Mouse (Mus musculus): ENCODE results near the gene Ipo11. TPM values are rescaled to one million over a fixed set of nuclear protein-coding genes. Genes with fewer than 3 reads are reported as not detected.

Gene Ipo11
- polyA plus RNA-seq, 1 experiment: 19.2 TPM

DNA sequence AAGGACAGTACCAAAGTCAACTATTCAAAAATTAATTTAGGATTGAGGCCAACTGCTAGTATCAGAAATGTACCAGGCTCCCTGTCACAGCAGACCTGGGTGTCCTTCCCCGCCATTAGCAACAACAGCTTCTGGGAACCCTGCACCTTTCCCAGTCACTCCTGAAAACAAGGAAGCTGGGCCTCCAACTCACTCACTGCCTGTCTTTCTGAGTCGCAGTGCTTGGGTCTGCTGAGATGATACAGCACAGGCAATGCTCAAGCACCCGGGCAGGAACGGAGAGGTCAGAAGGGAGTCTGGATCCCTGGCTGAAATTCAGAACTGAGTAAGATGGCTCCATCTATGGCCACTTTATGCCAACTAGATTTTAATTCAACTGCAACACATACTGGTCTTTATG is 123.2 kb downstream of the Ipo11 start:
- H3K4me3 ChIP-seq (ENCODE audit: insufficient read depth, low read depth, low read length): 0 out of 2 replicates have a peak overlapping the region, but pooled peaks have one; percentile 15
- peak overlapping the region; percentile 73 for H3K27ac ChIP-seq (replicated peaks; ENCODE audit: low read depth, low read length)
- H3K4me1 ChIP-seq (ENCODE audit: control insufficient read depth, insufficient read depth, insufficient read length, low read length): peaks cover 7% of the 10 kb centered on the region; the same call in 1 of the 2 replicates

DNA sequence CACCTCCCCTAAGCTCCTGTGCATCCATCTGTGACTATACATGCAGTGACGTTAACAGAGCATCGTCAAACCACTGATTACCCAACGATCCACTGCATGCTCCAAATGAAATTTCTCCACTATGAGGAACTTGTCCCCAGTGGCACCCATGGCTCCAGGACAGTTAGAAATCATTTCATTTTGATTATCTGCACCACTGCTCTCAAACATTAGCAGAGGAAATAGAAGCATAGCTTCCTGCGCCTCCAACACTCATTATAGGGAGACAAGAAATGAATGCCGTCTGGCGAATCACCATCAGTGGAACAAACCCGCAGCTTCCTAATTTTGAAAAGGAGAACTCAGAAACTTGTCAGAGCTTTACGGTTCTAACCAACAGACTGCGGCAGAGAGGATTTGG is 123.7 kb downstream of the Ipo11 start:
- H3K4me1 ChIP-seq (ENCODE audit: control insufficient read depth, insufficient read depth, insufficient read length, low read length): peaks cover 7% of the 10 kb centered on the region; the same call in 1 of the 2 replicates
- peak overlapping the region; percentile 40; the same call in 1 of the 2 replicates for H3K27ac ChIP-seq (replicated peaks; ENCODE audit: low read depth, low read length)
- no peak overlapping the region for H3K4me3 ChIP-seq (ENCODE audit: insufficient read depth, low read depth, low read length)

DNA sequence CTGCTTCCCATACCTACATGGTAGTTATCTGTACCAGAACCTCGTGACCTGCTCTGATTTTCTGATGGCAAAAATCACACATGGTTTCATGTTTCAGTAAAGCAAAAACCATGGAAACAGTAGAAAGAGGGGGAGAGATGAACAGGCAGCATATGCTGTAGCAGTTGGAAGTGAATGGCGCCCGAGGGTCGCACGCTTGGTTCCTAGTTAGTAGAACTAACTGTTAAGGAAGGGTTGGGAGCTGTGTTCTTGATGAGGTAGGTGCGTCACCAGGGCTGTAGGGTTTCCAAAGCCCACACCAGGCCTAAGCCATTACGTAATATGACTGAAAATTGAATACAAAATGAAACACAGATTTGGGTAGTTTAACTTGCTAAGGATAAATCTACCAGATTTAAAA is 126.6 kb downstream of the Ipo11 start:
- Histone ChIP-seq H3K27ac (replicated peaks; ENCODE audit: low read depth, low read length) (no peak overlapping the region), H3K4me1 (ENCODE audit: control insufficient read depth, insufficient read depth, insufficient read length, low read length) (no peaks in the 10 kb centered on the region), H3K4me3 (ENCODE audit: insufficient read depth, low read depth, low read length) (no peak overlapping the region)

DNA sequence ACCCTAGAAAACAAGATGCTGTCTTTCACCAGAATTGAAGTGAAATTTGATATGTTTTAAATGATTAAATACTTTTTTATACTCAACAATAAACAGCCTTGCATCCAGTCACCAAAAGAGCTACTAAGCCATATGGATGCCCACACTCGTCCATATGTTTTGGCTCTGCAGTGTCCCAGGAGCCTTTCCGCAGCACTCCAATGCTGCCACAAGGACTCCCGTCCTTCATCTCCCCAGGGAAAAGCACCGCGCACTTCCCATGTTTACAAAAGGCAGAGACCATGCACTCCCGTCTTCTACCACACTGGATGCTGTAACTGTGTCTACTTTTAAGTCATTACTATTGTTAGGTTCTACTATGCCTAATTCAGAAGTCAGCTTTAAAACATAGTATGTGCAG is 127.9 kb downstream of the Ipo11 start:
- no peak overlapping the region for H3K4me3 ChIP-seq (ENCODE audit: insufficient read depth, low read depth, low read length)
- H3K4me1 ChIP-seq (ENCODE audit: control insufficient read depth, insufficient read depth, insufficient read length, low read length): no peaks in the 10 kb centered on the region
- H3K27ac ChIP-seq (replicated peaks; ENCODE audit: low read depth, low read length): no peak overlapping the region

DNA sequence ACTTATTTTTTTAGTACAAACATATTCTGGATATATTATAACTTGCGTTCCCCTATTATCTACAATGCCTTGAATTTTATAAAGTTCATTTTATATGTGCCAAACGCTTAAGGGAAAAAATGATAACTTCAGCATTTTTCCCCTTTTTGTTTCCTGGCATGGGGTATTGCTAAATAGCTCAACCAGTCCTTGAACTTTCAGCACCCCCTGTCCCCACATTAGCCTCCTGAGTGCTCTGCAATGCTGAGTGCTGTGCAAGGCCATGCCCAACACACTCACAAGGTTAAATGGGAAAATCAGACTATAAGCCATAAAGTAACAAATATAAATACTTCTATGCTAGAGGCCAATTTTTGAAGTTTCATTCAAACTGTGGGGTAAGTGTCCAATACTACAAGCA is 128.4 kb downstream of the Ipo11 start:
- no peaks in the 10 kb centered on the region for H3K4me1 ChIP-seq (ENCODE audit: control insufficient read depth, insufficient read depth, insufficient read length, low read length)
- no peak overlapping the region for H3K27ac ChIP-seq (replicated peaks; ENCODE audit: low read depth, low read length)
- H3K4me3 ChIP-seq (ENCODE audit: insufficient read depth, low read depth, low read length): no peak overlapping the region

DNA sequence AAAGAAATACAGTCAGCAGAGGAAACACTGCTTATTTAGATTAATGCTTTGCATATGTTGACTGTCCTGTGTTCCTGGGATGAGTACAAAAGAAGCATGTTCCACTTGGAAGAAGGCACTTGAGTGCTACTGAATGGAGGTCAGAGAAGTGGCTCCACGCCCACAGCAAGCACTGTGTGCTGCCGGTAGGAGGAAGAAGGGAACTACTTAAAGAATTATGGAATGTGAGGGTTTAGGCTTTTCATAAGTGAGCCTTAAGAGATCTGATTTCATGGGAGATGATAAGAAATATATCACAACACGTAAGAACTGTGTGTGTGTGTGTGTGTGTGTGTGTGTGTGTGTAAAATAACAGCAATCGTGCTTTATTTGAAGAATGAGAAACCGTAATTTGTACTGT is 129.5 kb downstream of the Ipo11 start:
- no peak overlapping the region for H3K4me3 ChIP-seq (ENCODE audit: insufficient read depth, low read depth, low read length)
- no peaks in the 10 kb centered on the region for H3K4me1 ChIP-seq (ENCODE audit: control insufficient read depth, insufficient read depth, insufficient read length, low read length)
- no peak overlapping the region for H3K27ac ChIP-seq (replicated peaks; ENCODE audit: low read depth, low read length)

DNA sequence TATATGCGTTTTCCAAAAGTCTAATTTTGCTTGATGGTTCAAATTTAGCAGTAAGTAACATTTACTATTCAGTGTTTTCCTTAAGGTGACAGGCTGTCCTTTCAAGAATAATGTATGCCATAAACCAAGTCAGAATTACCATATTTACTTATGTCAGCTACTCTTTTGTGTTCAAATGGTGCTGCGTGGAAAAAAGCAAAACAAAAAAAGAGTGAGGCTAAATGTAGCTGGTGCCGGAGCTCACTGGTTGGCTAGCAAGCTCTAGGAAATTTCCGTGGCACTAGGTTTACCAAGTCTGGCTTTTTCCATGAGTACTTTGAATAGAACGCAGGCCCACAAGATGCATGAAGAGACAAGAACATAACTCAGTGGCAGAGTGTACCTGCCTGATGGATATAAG is 131.6 kb downstream of the Ipo11 start:
- no peaks in the 10 kb centered on the region for H3K4me1 ChIP-seq (ENCODE audit: control insufficient read depth, insufficient read depth, insufficient read length, low read length)
- H3K4me3 ChIP-seq (ENCODE audit: insufficient read depth, low read depth, low read length): no peak overlapping the region
- no peak overlapping the region for H3K27ac ChIP-seq (replicated peaks; ENCODE audit: low read depth, low read length)

DNA sequence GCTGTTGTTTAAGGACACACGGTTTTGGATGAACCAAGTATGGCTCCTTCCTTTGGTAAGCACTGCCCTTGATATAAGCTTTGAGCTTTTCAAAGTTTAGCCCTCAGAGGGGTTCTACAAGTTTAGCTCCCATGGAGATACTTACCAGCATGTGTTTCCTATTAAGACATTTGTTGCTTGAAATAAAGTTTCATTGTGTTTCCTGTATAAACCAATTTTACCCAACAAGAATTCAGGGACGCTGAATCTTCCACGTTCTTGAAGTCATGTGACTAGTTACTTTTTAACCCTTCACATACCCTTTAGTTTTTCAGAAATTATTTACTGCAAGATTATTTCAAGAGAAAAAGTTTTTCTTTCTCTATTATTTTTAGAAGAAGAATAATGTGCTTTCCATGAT is 138.7 kb downstream of the Ipo11 start:
- H3K4me1 ChIP-seq (ENCODE audit: control insufficient read depth, insufficient read depth, insufficient read length, low read length): no peaks in the 10 kb centered on the region
- H3K4me3 ChIP-seq (ENCODE audit: insufficient read depth, low read depth, low read length): no peak overlapping the region

DNA sequence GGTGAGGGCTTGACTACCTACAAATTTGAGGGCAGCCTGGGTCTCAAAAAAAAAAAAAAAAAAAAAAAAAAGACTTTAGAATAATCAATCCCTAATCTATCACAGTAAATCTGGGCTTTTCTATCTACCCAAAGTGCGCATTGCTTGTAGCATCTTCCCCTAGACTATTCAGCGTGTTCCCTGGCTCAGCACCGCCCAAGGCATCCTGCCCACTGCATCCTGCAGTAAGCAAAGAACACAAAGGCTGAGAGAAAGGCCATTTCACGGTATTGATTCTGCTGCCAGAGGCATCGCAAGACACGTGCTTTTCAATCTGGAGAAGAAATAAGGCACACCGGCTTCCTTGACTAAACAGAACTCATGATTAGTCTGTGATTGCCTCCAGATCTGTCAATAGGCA is 147.9 kb downstream of the Ipo11 start:
- Histone ChIP-seq H3K27ac (replicated peaks; ENCODE audit: low read depth, low read length) (no peak overlapping the region), H3K4me3 (ENCODE audit: insufficient read depth, low read depth, low read length) (no peak overlapping the region), H3K4me1 (ENCODE audit: control insufficient read depth, insufficient read depth, insufficient read length, low read length) (no peaks in the 10 kb centered on the region)

More for the DNA sequence above, 138.7 kb downstream of the Ipo11 start:
- no peak overlapping the region for H3K27ac ChIP-seq (replicated peaks; ENCODE audit: low read depth, low read length)

DNA sequence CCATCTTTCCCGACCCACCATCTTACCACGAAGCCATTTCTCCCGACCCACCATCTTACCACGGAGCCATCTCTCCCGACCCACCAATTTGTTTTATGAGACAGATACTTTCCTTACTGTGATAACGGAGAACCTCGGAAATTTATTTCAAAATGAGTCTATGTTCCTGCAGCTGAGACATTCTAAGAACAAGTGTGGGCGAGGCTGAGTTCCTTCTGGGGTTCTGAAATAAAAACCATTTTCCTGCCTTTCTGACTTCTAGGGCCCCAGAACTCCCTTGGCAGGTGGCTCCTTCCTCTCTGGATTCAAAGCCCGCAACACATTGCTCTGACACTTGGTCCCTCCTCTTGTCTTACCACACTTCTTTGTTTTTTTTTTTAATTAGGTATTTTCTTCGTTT is 168.0 kb downstream of the Ipo11 start:
- no peaks in the 10 kb centered on the region; the same call in 1 of the 2 replicates for H3K4me1 ChIP-seq (ENCODE audit: control insufficient read depth, insufficient read depth, insufficient read length, low read length)
- H3K27ac ChIP-seq (replicated peaks; ENCODE audit: low read depth, low read length): no peak overlapping the region
- no peak overlapping the region for H3K4me3 ChIP-seq (ENCODE audit: insufficient read depth, low read depth, low read length)

DNA sequence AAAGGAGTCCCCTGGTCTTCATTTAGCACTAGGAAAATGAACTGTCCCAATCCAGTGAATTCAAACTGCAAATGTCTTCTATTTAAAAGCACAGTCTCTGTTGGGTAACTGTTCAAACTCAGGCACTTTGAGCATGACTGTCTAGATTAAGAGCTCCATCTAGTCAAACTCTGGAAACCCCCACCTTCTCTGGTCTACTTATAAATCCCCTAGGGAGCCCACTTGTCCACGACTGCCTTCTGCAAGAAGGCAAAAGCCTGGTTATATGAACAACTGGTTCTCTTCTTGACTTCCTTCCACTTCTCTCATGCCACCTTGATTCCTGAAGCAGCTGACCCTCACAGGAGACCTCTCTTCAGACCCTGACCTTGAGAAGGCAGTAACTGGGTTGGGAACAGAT is 174.1 kb downstream of the Ipo11 start:
- Histone ChIP-seq H3K4me1 (ENCODE audit: control insufficient read depth, insufficient read depth, insufficient read length, low read length) (peaks cover 20% of the 10 kb centered on the region), H3K4me3 (ENCODE audit: insufficient read depth, low read depth, low read length) (no peak overlapping the region), H3K27ac (replicated peaks; ENCODE audit: low read depth, low read length) (no peak overlapping the region)

DNA sequence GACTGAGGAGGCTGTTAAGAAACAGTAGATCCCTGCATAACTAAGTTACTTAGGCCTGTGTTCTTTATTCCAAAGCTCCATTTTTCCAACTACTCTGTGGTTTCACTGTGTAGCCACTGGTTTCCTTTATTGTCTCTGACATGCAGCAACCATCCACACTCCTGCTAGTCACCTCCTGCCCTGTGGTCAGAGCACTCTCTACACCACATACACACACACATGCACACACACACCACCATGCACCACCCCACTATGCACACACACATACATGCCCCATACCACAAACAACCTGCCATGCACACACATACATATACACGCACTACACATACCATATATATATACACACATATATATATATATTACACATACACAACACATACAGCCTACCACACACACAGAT is 175.1 kb downstream of the Ipo11 start:
- no peak overlapping the region for H3K27ac ChIP-seq (replicated peaks; ENCODE audit: low read depth, low read length)
- no peak overlapping the region for H3K4me3 ChIP-seq (ENCODE audit: insufficient read depth, low read depth, low read length)
- H3K4me1 ChIP-seq (ENCODE audit: control insufficient read depth, insufficient read depth, insufficient read length, low read length): peaks cover 20% of the 10 kb centered on the region

DNA sequence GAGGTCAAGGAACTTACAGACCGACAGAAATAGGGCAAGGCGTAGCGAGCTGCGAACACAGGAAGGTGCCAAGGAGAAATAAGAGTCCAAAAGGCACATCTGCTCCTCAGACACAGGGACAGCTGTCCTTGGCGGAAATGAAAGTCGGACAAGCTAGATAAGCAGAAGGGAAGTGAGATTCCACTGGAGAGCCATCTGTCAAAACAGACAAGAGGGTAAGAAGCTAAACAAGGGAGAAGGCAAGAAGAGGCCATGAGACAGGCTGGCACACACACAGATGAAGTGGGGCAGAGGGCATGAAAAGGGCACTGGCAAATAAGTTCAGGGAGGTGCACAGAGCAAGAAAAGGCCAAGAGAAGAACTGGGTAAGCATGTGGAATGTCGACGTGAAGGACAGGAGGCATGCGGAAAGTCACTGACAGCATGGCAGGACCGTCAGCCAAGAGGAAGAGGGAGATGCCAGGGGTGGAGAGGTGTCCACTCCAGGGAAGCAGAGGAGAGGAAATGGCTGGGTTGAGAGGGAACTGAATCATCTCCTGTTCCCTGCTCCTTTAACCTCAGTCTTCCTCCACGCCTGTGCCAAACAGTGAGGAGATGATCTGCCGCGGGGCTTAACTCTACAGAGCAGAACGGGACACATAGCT is 176.4 kb downstream of the Ipo11 start:
- Histone ChIP-seq H3K4me1 (ENCODE audit: control insufficient read depth, insufficient read depth, insufficient read length, low read length) (peaks cover 20% of the 10 kb centered on the region), H3K4me3 (ENCODE audit: insufficient read depth, low read depth, low read length) (no peak overlapping the region), H3K27ac (replicated peaks; ENCODE audit: low read depth, low read length) (peak overlapping the region; percentile 21)

DNA sequence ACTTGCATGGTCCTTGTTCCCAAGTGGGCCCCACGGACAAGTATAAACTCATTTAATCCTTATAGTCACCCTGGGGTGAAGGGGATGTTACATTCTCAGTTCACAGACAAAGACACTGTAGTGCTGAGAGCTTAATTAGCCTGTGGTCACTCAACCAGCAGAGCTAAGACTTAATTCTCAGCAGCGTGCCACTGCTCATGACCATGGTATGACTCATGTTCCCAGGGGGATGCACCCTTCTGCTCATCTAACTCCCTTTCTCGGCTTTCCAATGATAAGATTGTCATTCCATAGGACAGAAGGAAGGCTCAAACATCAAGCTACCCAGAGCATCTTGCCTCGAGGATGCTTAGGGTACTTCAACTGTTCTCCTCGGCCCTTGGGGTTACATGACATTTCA is 180.9 kb downstream of the Ipo11 start:
- Histone ChIP-seq H3K4me1 (ENCODE audit: control insufficient read depth, insufficient read depth, insufficient read length, low read length) (peaks cover 8% of the 10 kb centered on the region; the same call in 1 of the 2 replicates), H3K27ac (replicated peaks; ENCODE audit: low read depth, low read length) (no peak overlapping the region), H3K4me3 (ENCODE audit: insufficient read depth, low read depth, low read length) (no peak overlapping the region)

DNA sequence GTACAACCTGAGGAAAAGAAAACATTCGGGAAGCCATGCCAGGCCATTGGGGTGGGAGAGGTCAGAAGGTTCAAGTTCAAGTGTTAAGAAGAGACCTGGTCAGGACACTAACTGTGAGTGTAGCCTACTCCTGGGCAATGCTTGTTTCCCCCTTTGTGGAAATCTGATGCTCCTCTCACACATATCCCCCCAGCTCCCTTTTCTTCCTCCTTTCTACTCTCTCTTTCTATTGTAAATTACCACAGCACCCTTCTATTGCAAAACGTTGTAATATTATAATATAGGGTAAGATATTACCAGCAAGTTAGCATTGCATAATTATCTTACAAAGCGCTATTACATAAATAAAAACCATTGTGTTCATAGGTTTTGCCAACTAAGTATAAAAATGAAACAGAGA is 182.5 kb downstream of the Ipo11 start:
- Histone ChIP-seq H3K27ac (replicated peaks; ENCODE audit: low read depth, low read length) (no peak overlapping the region), H3K4me1 (ENCODE audit: control insufficient read depth, insufficient read depth, insufficient read length, low read length) (no peaks in the 10 kb centered on the region), H3K4me3 (ENCODE audit: insufficient read depth, low read depth, low read length) (no peak overlapping the region)

DNA sequence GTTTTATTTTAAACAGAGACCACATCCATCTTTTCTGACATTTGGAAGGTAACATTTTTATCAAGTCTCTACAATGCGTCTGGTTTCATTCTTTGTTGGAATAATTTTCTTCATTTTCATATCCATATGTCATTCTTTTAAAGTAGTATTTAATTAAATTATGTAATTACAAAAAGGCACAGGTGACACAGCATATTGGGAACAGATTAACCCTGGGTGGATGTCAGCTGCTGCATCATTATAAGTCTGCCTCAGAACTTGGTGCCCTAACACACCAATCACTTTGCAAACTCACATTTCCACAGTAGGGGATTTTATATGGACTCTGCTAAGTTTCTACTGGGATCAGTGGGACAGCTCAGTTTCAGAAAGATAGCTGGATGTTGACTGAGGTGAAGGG is 184.8 kb downstream of the Ipo11 start:
- peaks cover 3% of the 10 kb centered on the region; the same call in 1 of the 2 replicates for H3K4me1 ChIP-seq (ENCODE audit: control insufficient read depth, insufficient read depth, insufficient read length, low read length)
- H3K4me3 ChIP-seq (ENCODE audit: insufficient read depth, low read depth, low read length): no peak overlapping the region

More for the DNA sequence above, 184.8 kb downstream of the Ipo11 start:
- H3K27ac ChIP-seq (replicated peaks; ENCODE audit: low read depth, low read length): no peak overlapping the region

Data from brown adipose tissue, adult 24 weeks (tissue).